Mouse (Mus musculus): ENCODE data around the gene Drc7. TPM values are rescaled to one million over a fixed set of nuclear protein-coding genes. Genes with fewer than 3 reads are reported as not detected.
"Not testable (repeated sequence)": the region's sequence is repeated elsewhere in the genome, so short reads cannot be mapped to it uniquely, and the experiment has no call there.

Drc7 gene
- polyA plus RNA-seq, 1 experiment, result not detected

DNA sequence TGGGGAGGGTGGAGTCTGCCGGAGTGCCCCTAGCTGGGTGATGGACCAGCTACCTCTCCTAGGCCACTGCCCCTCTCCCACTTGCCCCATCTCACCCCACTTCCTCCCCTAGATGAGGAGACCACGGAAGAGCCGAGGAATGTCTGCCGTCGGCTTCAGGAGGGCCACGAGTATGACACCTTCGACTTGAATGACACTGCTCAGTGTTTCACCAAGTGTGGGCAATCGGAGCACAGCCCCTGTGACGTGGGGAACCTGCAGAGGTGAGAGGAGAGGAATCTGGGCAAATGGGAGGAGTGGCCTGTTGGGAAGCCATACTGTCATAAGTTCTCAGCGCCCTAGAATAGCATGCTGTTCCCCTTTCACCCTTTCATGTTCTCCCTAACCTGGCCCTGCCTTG, 34.1 kb upstream of the Drc7 start:
- Histone ChIP-seq H3K27ac (ENCODE audit: insufficient read depth, low read depth, low read length) (no peak overlapping the region), H3K27me3 (ENCODE audit: control insufficient read depth, insufficient read depth, low read length) (no peaks in the 10 kb centered on the region), H3K4me1 (ENCODE audit: control insufficient read depth, insufficient read depth, insufficient read length, low read length) (no peaks in the 10 kb centered on the region), H3K36me3 (ENCODE audit: control insufficient read depth, insufficient read depth, low read length) (no peaks in the 10 kb centered on the region), H3K4me3 (ENCODE audit: low read depth, low read length) (peak overlapping the region; percentile 7; the same call in 1 of the 2 replicates)
- 58% methylated on average over 10 of the region's 10 CpGs for WGBS
- no peak for TF ChIP-seq CTCF (IDR thresholded peaks at IDR 0.05; ENCODE audit: extremely low read depth, insufficient read length, insufficient replicate concordance, low read depth, low read length)
- no peak for TF ChIP-seq POLR2A (IDR thresholded peaks at IDR 0.05; ENCODE audit: low read depth, low read length)

DNA sequence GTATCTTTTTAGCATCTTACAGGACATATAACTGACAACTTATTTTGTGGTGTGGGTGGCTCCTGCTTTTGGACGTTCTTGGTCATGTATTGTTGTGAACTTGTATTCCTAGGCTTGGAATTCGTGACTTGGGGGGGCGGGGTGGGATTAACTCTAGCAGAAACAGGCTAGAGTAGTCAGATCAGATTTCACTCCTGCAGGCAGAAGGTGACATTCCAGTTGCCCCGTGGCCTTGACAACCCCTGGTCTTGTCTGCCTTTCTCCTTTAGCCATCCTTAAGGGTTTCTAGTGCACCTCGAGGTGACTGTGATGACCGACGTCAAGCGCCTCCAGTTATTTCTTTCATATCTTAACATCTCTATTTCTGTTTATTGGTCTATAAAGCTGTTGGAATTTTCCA, 31.7 kb upstream of the Drc7 start:
- 20% methylated on average over 8 of the region's 8 CpGs for WGBS
- no peaks in the 10 kb centered on the region for H3K4me1 ChIP-seq (ENCODE audit: control insufficient read depth, insufficient read depth, insufficient read length, low read length)
- no peak overlapping the region for H3K27ac ChIP-seq (ENCODE audit: insufficient read depth, low read depth, low read length)
- no peaks in the 10 kb centered on the region for H3K27me3 ChIP-seq (ENCODE audit: control insufficient read depth, insufficient read depth, low read length)
- H3K4me3 ChIP-seq (ENCODE audit: low read depth, low read length), result no peak overlapping the region
- TF ChIP-seq CTCF (IDR thresholded peaks at IDR 0.05; ENCODE audit: extremely low read depth, insufficient read length, insufficient replicate concordance, low read depth, low read length) (no peak), POLR2A (IDR thresholded peaks at IDR 0.05; ENCODE audit: low read depth, low read length) (no peak)
- H3K36me3 ChIP-seq (ENCODE audit: control insufficient read depth, insufficient read depth, low read length), result no peaks in the 10 kb centered on the region

DNA sequence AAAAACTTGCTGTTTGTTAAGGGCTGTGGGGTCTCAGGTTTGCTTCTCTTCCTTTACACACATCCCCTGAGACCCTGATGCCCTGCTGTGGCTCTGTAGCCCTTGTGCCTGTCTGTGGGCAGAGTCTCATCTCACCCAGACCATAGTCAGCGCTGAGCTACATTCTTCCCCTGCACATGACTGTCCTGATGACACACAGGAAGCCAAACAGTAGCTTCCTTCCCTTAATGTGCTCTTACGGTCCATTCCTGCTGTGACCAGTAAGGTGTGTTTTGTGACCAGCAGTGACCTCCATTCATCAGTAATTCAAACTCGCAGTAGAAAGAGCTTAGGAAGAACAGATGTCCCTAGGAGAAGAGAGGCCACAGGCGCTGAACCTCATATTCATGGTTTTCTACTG, 30.5 kb upstream of the Drc7 start:
- Histone ChIP-seq H3K36me3 (ENCODE audit: control insufficient read depth, insufficient read depth, low read length) (no peaks in the 10 kb centered on the region), H3K27me3 (ENCODE audit: control insufficient read depth, insufficient read depth, low read length) (no peaks in the 10 kb centered on the region), H3K27ac (ENCODE audit: insufficient read depth, low read depth, low read length) (no peak overlapping the region), H3K4me3 (ENCODE audit: low read depth, low read length) (no peak overlapping the region), H3K4me1 (ENCODE audit: control insufficient read depth, insufficient read depth, insufficient read length, low read length) (no peaks in the 10 kb centered on the region)
- 75% methylated on average over 4 of the region's 4 CpGs for WGBS
- no peak for TF ChIP-seq POLR2A (IDR thresholded peaks at IDR 0.05; ENCODE audit: low read depth, low read length)
- no peak for TF ChIP-seq CTCF (IDR thresholded peaks at IDR 0.05; ENCODE audit: extremely low read depth, insufficient read length, insufficient replicate concordance, low read depth, low read length)

DNA sequence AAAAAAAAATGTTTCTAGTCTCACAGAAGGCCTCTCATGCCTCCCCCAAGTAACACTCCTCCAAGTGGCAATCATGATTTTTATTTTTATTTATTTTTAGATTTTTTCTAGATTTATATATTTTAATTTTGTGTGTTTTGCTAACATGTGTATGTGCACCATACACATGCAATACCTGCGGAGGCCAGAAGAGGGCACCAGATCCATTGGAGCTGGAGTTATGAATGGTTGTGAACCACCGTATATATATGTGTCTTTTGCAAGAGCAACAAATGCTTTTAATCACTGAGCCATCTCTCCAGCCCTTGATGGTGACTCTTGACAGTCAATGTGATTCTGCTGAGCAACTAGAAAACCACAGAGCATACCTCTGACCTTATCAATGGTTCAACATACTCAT, 29.5 kb upstream of the Drc7 start:
- Histone ChIP-seq H3K4me1 (ENCODE audit: control insufficient read depth, insufficient read depth, insufficient read length, low read length) (no peaks in the 10 kb centered on the region), H3K27me3 (ENCODE audit: control insufficient read depth, insufficient read depth, low read length) (no peaks in the 10 kb centered on the region), H3K4me3 (ENCODE audit: low read depth, low read length) (no peak overlapping the region), H3K36me3 (ENCODE audit: control insufficient read depth, insufficient read depth, low read length) (no peaks in the 10 kb centered on the region), H3K27ac (ENCODE audit: insufficient read depth, low read depth, low read length) (no peak overlapping the region)
- 74% methylated on average over 2 of the region's 2 CpGs for WGBS
- no peak for TF ChIP-seq CTCF (IDR thresholded peaks at IDR 0.05; ENCODE audit: extremely low read depth, insufficient read length, insufficient replicate concordance, low read depth, low read length)
- TF ChIP-seq POLR2A (IDR thresholded peaks at IDR 0.05; ENCODE audit: low read depth, low read length), result no peak

DNA sequence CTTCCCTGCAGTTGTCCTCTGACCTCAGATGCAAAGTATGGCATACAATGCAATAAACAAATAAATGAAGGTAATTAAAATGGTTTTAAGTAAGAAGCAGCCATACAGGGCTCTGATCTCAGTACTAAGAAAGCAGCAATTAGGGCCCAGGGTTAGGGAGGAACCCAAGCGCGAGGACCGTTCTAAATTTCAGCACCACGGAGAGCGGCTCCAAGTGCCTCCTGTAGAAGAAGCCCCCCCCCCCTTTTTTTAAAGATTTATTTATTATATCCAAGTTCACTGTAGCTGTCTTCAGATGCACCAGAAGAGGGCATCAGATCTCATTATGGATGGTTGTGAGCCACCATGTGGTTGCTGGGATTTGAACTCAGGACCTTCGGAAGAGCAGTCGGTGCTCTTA, 26.5 kb upstream of the Drc7 start:
- not testable (repeated sequence) for H3K4me3 ChIP-seq (ENCODE audit: low read depth, low read length); H3K27ac ChIP-seq (ENCODE audit: insufficient read depth, low read depth, low read length); H3K36me3 ChIP-seq (ENCODE audit: control insufficient read depth, insufficient read depth, low read length); H3K4me1 ChIP-seq (ENCODE audit: control insufficient read depth, insufficient read depth, insufficient read length, low read length); H3K27me3 ChIP-seq (ENCODE audit: control insufficient read depth, insufficient read depth, low read length)
- WGBS, result 55% methylated on average over 7 of the region's 7 CpGs

DNA sequence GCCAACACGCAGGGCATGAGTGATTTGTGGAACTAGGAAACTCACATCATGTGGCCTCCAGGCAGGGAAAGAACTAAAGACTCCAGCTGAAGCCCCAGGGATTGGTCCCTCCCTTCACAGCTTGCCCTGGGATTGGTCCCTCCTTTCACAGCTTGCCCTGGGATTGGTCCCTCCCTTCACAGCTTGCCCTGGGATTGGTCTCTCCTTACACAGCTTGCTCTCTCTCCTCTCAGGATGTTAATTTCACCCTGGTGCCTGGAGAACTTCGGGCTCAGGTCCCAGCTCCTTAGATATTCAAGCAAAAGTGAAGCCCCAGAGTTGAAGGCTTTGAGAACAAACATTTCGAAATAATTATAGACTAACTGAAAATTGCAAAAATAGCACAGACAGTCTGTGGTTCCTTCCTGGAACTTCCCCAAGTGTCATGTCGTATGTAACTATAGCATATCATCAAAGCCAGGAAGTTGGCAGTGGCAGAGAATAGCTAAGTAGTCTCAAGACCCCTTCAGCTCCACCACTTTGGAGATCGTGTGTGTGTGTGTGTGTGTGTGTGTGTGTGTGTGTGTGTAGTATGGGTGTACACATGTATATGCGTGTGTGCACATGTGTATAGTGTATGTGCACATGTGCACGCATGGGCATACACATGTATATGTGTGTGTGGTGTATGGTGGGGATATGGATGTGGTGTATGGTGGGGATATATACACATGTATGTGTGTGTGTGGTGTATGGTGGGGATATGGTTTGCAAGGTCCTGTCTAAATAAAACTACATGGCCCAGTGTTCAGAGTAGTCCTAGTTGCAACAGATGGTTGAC, 17.6 kb upstream of the Drc7 start:
- 50% methylated on average over 7 of the region's 7 CpGs for WGBS
- Histone ChIP-seq H3K27me3 (ENCODE audit: control insufficient read depth, insufficient read depth, low read length) (no peaks in the 10 kb centered on the region), H3K4me3 (ENCODE audit: low read depth, low read length) (no peak overlapping the region), H3K36me3 (ENCODE audit: control insufficient read depth, insufficient read depth, low read length) (no peaks in the 10 kb centered on the region), H3K27ac (ENCODE audit: insufficient read depth, low read depth, low read length) (no peak overlapping the region), H3K4me1 (ENCODE audit: control insufficient read depth, insufficient read depth, insufficient read length, low read length) (no peaks in the 10 kb centered on the region)
- TF ChIP-seq CTCF (IDR thresholded peaks at IDR 0.05; ENCODE audit: extremely low read depth, insufficient read length, insufficient replicate concordance, low read depth, low read length) (no peak), POLR2A (IDR thresholded peaks at IDR 0.05; ENCODE audit: low read depth, low read length) (no peak)

DNA sequence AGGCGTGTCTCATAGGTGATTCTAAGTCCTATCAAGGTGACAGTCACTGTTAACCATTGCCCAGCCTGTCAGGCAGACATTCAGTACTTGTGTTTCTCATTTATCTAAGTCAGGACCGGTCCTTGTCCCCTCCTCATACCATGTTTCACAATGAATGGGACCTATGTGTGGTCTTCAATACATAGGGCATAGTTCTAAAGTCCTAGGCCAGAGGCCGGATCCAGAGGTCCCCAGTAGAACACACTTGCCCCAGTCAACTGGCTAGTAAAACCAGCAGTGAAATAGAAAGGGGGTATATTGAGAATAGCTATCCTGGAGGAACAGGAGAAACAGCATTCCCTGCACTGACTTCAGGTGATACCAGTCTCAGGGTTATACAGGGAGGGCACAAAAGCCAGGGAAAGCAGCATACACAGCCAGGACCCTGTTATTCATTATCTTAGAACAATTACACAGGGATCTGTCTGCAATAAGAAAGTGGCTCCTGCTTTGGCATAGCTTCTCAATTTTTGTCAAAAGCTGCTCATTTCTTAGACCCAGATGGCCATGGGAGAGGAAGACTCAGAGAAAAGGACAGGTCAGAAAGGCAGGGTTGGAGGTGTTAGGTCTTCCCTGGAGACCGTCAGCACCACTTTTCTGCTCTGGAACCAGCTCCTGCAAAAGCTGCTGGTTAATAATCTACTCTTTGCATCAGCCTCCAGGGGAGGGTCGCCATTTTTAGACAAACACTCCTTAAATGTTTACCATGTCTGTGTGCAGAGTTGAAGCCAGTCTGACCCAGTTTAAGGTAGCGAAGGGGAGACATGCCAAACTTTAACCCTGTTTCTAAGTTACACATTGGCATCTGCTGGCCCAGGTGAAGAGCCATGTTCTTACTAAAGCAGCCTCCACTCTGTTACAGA, 12.8 kb upstream of the Drc7 start:
- 46% methylated on average over 6 of the region's 6 CpGs for WGBS
- Histone ChIP-seq H3K27ac (ENCODE audit: insufficient read depth, low read depth, low read length) (no peak overlapping the region), H3K4me1 (ENCODE audit: control insufficient read depth, insufficient read depth, insufficient read length, low read length) (no peaks in the 10 kb centered on the region), H3K36me3 (ENCODE audit: control insufficient read depth, insufficient read depth, low read length) (no peaks in the 10 kb centered on the region), H3K4me3 (ENCODE audit: low read depth, low read length) (no peak overlapping the region), H3K27me3 (ENCODE audit: control insufficient read depth, insufficient read depth, low read length) (no peaks in the 10 kb centered on the region)
- no peak for TF ChIP-seq POLR2A (IDR thresholded peaks at IDR 0.05; ENCODE audit: low read depth, low read length)
- TF ChIP-seq CTCF (IDR thresholded peaks at IDR 0.05; ENCODE audit: extremely low read depth, insufficient read length, insufficient replicate concordance, low read depth, low read length), result no peak

Measured in small intestine, adult 2 months (tissue).